Mouse (Mus musculus): ENCODE results near the gene Trak1.

Trak1 gene

GRCm38 (mm10) chr9:121344344-121344743, 47.0 kb downstream of the Trak1 start:
- ATAC-seq (ENCODE audit: insufficient number of reproducible peaks, low FRiP score, low TSS enrichment) = no peak

- no peak for ATAC-seq (ENCODE audit: insufficient number of reproducible peaks, low FRiP score, low TSS enrichment)
These were observed 48.3 kb downstream of the Trak1 start for GRCm38 (mm10) chr9:121345427-121346130.

GRCm38 (mm10) chr9:121346635-121347034, 49.3 kb downstream of the Trak1 start:
- no peak for ATAC-seq (ENCODE audit: insufficient number of reproducible peaks, low FRiP score, low TSS enrichment)

DNA sequence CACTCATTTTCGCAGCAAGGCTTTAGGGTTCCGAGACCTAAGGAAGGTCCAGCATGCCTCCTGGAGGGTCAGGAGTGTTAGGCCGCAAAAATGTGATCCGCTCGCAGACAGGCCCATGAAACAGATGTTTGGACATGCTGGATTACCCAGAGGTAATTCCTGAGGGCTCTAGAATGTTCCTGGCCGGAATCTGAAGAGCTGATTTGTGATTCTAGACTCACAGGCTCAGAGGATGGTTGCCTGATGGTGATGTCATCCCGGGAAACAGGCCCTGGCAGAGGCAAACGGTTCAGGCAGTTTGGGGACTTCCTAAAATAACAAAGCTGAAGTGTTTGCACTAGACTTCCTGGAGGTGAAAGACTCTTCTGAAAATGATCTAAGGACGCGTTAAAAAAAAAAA, 50.7 kb downstream of the Trak1 start:
- no peak for ATAC-seq (ENCODE audit: insufficient number of reproducible peaks, low FRiP score, low TSS enrichment)

DNA sequence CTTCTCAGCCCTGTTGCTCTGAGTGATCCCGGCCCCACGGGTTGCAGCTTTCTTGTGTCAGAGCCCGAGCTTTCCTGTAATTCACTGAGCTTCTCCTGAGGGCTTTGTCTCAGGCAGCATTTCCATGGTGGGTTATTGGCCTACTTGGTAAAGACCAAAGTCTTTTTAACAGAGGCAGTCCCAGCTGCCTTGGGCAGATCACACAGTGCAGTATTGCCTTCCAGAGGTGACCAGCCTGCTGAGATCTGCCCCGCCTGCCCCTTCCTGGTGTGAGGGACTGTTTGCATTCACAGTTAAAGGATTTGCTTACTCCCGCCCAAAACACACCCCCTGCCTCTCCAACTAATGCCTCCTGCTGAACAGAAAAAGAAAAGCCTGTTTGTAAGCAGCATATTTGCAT, 51.2 kb downstream of the Trak1 start:
- no peak for ATAC-seq (ENCODE audit: insufficient number of reproducible peaks, low FRiP score, low TSS enrichment)

GRCm38 (mm10) chr9:121349111-121349510, 51.8 kb downstream of the Trak1 start:
- no peak for ATAC-seq (ENCODE audit: insufficient number of reproducible peaks, low FRiP score, low TSS enrichment)

- ATAC-seq (ENCODE audit: insufficient number of reproducible peaks, low FRiP score, low TSS enrichment) = no peak
These were observed 53.3 kb downstream of the Trak1 start for GRCm38 (mm10) chr9:121350601-121351000.

GRCm38 (mm10) chr9:121351388-121352078, 54.2 kb downstream of the Trak1 start:
- no peak for ATAC-seq (ENCODE audit: insufficient number of reproducible peaks, low FRiP score, low TSS enrichment)

GRCm38 (mm10) chr9:121352131-121352606, 54.9 kb downstream of the Trak1 start:
- no peak for ATAC-seq (ENCODE audit: insufficient number of reproducible peaks, low FRiP score, low TSS enrichment)

DNA sequence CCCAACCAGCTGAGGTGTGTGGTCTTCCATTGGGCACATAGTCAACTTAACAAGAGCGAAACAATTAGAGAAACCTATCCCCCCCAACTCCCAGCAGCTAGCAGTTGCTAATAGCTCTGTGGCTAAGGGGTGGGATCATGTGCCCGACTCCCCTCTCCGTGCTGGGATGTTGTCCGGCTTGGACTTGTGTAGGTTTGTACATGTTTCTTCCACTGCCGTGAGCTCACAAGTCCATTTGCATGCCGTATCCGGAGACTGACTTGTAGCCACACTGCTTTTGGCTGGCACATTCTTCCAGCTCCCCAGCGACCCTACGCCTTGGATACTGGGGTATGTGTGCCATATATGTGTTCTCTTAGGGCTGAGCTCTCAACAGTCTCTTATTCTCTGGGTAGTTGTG, 55.4 kb downstream of the Trak1 start:
- no peak for ATAC-seq (ENCODE audit: insufficient number of reproducible peaks, low FRiP score, low TSS enrichment)

DNA sequence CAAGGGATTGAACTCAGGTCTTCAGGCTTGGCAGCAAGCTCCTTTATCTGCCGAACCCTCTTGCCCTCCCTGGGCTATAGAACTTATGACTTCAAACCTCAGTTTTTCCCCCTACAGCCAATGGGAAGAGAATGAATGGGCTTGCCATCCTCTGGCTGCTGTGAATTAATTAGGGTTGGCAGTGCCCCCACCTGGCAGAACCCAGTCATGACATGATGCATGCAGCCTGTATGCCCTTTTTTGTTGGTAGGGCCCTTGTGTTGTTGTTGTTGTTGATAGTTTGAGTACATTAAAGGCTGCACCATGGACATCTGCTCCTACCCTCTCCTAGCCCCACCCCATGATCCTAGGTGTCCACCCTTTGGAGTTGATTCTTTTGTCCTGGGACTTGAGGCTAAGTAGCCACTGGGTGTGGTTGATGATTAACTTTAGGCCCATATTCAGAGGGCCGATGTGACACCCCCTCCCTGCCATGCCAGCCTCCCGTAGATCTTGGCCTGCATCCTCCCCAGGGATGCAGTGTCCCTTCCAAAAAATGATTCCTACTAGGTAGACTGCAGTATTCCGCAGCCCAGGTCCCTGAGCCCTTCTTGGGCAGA, 57.6 kb downstream of the Trak1 start:
- no peak for ATAC-seq (ENCODE audit: insufficient number of reproducible peaks, low FRiP score, low TSS enrichment)

DNA sequence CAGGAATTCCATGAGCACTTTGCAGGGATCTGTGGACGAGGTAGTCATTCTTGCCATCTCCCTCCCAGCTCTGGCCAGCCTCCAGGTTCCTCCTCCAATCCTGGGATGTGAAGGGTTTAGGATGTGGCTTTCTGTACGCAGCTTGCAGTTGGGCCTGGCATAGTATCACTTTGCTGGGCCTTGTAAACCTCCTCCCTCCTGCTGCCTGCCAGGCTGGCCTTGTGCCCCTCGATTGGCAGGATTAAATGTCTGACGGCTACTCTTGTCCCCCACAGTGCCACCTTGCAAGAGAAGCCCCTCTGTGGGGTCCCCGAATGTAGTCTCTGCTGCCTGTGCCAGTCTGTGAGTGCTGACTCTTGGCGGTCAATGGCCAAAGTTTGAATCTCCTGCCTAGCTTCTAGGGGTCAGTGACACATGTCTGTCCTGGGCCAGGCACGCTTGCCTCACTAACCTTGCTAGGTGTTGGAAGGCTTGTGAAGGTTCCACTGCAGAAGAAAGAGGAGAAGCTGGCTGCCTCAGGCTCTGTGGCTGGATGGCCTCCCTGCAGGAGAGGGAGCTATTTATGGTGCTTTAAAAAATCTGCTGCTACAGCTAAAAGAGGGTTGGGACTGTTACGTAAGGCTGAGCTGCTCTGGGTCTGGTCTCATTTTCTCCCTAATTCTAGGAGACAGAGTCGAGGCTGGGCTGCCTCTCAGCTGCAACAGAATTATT, 58.3 kb downstream of the Trak1 start:
- peak; percentile 76 for ATAC-seq (ENCODE audit: insufficient number of reproducible peaks, low FRiP score, low TSS enrichment)

GRCm38 (mm10) chr9:121357102-121357501, 59.8 kb downstream of the Trak1 start:
- no peak for ATAC-seq (ENCODE audit: insufficient number of reproducible peaks, low FRiP score, low TSS enrichment)

GRCm38 (mm10) chr9:121357582-121358275, 60.4 kb downstream of the Trak1 start:
- no peak for ATAC-seq (ENCODE audit: insufficient number of reproducible peaks, low FRiP score, low TSS enrichment)

DNA sequence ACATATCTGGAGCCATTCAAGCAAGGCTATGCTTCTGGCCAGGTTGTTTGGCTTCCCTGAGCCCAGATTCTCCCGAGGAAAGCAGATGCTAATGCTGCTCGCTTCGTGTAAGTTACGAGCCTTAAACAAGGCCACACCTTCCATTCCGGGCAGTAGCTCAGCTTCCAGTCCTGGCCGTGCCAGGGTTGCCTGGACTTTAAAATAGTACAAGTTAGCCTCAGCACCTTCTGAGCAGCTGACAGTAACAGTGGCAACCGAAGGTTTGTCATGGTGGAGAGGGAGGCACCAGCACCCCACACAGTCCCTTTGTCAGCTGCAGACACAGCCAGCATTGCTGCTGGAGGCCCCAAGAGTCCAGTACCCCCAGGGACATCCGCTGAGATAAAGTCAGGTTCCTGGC, 61.1 kb downstream of the Trak1 start:
- ATAC-seq (ENCODE audit: insufficient number of reproducible peaks, low FRiP score, low TSS enrichment) = no peak

- ATAC-seq (ENCODE audit: insufficient number of reproducible peaks, low FRiP score, low TSS enrichment) = no peak
These were observed 62.1 kb downstream of the Trak1 start for GRCm38 (mm10) chr9:121359266-121359972.

- peak; percentile 21; the same call in 1 of the 2 replicates for ATAC-seq (ENCODE audit: insufficient number of reproducible peaks, low FRiP score, low TSS enrichment)
These were observed 63.1 kb downstream of the Trak1 start for GRCm38 (mm10) chr9:121360327-121360954.

DNA sequence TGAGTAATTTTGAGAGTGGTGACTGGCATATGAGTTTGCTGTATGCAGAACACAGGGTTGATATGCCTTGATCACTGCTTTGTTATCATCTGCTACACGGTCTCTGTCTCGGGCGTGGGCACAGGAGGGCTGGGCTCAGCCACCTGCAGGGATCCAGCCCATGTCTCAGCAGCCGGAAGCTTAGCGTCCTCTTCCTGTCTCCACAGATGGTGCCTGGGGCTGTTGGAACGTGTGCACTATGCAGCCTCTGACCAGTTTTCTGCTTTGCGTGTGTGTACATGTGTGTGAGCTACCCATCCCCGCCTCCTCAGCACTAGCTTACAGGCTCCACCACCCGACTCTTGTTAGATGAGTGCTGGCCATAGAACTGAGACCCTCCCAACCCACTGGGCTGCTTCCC, 63.7 kb downstream of the Trak1 start:
- peak; percentile 23; the same call in 1 of the 2 replicates for ATAC-seq (ENCODE audit: insufficient number of reproducible peaks, low FRiP score, low TSS enrichment)

- no peak for ATAC-seq (ENCODE audit: insufficient number of reproducible peaks, low FRiP score, low TSS enrichment)
These were observed 66.6 kb downstream of the Trak1 start for GRCm38 (mm10) chr9:121363932-121364331.
